Mouse (Mus musculus) stomach, embryonic 16.5 days (tissue): ENCODE data around the gene Tmem198. TPM values are rescaled to one million over a fixed set of nuclear protein-coding genes. Genes with fewer than 3 reads are reported as not detected.

Experiments used
- polyA plus RNA-seq: library from polyadenylated mRNA; unstranded; fragments of >200 nt; fragmentation: Nextera tagmentation; extraction: Ambion mirVana; gene quantifications from 2 replicates; pipeline ENCODE4 v1.2.1, GENCODE M21; 2015

Gene Tmem198
- polyA plus RNA-seq, 1 experiment from 2014 or later, result 2.1 TPM

Other genes with a start within 250 kb of the Tmem198 start
- gene A630095N17Rik, start 247.4 kb upstream of the Tmem198 start, polyA plus RNA-seq, result not detected in 2 replicates
- 31.3 and 32.3 TPM in 2 replicates for gene Dnajb2, start 243.1 kb upstream of the Tmem198 start, polyA plus RNA-seq
- gene Ptprn, start 215.0 kb upstream of the Tmem198 start, polyA plus RNA-seq, result 2.0 and 2.6 TPM in 2 replicates
- 6.0 and 6.6 TPM in 2 replicates for gene Resp18, start 201.1 kb upstream of the Tmem198 start, polyA plus RNA-seq
- gene Dnpep, start 161.5 kb upstream of the Tmem198 start, polyA plus RNA-seq, result 125 and 139 TPM in 2 replicates
- gene Des, start 119.2 kb upstream of the Tmem198 start, polyA plus RNA-seq, result 166 and 194 TPM in 2 replicates
- 41.1 and 41.2 TPM in 2 replicates for gene Speg, start 104.2 kb upstream of the Tmem198 start, polyA plus RNA-seq
- gene Gmppa, start 43.6 kb upstream of the Tmem198 start, polyA plus RNA-seq, result 104 and 127 TPM in 2 replicates
- gene Asic4, start 29.1 kb upstream of the Tmem198 start, polyA plus RNA-seq, result 1.3 and 1.4 TPM in 2 replicates
- gene Chpf, start 225 bp upstream of the Tmem198 start, polyA plus RNA-seq, result 28.0 and 28.1 TPM in 2 replicates
- gene Obsl1, start 26.9 kb downstream of the Tmem198 start, polyA plus RNA-seq, result 34.1 and 44.4 TPM in 2 replicates
- 7.4 and 8.3 TPM in 2 replicates for gene Inha, start 27.5 kb downstream of the Tmem198 start, polyA plus RNA-seq
- 18.6 and 19.8 TPM in 2 replicates for gene Stk11ip, start 42.0 kb downstream of the Tmem198 start, polyA plus RNA-seq
- gene Slc4a3, start 66.7 kb downstream of the Tmem198 start, polyA plus RNA-seq, result 14.1 and 15.4 TPM in 2 replicates